Mouse (Mus musculus) CD8-positive naive resting alpha-beta T cell, adult 2 months (primary cell): ENCODE data around the gene Gm9918.

Experiments
- DNase-seq, 2 experiments: peaks; one replicate each; pipeline ENCODE4 v3.0.0; 2022; ENCODE audit warnings: low read depth in 2 of 2, low spot score in 2 of 2

The Gm9918 gene

DNA sequence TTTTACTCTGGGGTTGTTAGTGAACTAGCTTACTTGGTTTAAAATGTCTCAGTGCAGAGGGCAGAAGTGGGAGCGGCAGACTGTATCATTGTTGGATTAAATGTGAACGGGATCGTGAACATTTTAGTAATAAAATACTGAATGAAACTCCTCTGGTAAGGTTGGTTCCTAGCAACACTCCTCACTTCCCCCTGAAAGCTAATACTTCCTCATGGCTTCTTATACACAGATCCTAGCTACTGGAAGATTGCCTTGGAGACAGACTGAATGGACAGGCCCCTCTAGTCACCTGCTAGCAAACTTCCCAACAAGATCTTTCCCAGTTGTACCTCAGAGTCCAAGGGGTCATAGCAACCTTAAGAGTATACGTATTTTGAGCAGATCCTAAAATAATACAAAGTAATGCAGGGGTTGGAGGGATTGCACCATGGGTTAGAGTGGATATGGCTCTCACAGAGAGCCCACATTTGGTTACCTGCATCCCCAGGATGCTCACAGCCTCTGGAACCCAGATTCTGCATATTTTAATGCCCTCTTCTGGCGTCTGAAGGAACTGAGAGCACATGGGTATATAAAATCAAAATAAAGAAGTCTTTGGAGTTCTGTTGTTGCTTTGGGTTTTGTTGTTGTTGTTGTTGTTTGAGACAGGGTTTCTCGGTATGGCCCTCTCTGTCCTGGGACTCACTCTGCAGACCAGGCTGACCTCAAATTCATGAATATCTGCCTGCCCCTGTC is 3.8 kb downstream of the Gm9918 start:
- no peak for DNase-seq

DNA sequence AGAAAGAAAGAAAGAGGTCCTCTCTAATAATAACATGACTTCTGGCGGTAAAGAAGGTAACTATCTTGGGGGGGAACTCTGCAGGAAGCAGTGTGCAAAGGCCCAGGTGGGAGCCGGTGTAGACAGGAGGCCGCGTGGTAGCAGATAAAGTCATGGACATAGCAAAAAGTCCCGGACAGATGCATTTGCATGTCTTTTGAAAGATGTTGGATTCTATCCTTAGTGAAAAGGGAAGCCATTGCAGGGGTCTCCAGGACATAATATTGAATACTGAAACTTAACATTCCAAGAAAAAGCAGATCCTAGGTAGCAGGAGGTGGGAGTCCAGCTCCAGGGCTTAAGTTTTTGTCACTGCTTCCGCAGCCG is 8.3 kb downstream of the Gm9918 start:
- DNase-seq = no peak

DNA sequence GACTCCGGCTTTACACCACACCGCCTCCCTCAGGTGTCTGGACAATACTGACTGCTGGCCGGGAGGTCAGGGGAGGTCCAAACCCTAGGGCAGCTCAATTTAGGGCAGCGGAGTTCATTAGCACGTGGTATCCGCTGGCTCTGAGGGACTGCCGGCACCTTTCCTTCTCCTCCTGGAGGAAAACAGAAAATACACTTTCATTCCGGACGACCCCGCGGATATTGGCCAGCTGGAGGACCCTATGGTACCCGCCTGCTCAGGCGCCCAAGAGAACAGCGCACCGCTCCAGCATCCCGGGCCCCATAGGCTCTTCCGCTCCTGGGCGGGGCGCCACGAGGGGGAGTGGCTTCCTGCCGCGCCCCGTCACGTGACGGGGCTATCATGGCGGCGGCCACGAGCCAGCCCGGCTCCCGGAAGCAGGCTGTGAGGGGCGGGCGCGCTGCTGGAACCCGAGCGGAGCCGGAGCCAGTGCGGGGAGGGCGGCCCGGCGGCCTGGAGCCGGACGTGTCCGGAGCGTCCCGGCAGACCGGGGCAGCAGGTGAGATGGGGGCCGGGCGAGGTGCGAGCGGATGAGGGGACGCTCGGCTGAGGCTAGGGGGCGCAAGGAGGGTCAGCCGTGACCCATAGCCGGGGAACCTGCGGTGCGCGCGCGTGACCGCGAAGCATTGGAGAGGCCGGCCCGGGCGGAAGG is 8.9 kb downstream of the Gm9918 start, which contains the start of gene Mfsd5:
Gene Mfsd5 (plus strand): TSS at position 363 of the 691 bp plus-strand sequence.
- peak; percentile 67 to 76 for DNase-seq

DNA sequence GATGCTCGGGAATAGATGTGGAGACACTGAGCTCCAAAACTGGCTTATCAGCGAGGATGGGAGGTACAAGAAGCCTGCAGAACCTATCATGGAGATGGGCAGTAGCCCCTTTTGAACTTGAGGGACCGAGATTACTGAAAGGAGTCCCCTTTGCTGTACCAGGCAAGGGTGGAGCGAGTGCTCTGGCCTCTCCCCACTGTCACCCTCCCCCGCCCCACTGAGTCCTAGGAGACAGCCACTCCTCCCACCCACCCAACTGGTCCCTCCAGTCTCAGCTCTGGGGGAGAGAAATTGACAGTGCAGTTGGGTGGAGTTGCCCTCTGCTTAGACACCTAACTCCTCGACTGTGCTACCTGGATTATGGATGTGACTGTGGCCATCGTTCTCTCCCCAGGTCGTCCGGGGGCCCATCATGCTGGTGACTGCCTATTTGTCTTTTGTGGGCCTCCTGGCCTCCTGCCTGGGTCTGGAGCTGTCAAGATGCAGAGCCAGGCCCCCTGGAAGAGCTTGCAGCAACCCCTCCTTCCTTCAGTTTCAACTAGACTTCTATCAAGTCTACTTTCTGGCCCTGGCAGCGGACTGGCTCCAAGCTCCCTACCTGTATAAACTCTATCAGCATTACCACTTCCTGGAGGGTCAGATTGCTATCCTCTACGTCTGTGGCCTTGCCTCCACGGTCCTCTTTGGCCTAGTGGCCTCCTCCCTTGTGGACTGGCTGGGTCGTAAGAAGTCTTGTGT is 9.6 kb downstream of the Gm9918 start:
- no peak for DNase-seq

DNA sequence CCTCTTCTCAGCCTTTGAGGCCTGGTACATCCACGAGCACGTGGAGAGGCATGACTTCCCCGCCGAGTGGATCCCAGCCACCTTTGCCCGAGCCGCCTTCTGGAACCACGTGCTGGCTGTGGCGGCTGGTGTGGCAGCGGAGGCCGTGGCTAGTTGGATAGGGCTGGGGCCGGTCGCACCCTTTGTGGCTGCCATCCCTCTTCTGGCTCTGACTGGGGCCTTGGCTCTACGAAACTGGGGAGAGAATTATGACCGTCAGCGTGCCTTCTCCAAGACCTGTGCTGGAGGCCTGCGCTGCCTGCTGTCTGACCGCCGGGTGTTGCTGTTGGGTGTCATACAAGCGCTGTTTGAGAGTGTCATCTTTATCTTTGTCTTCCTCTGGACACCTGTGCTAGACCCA is 10.3 kb downstream of the Gm9918 start:
- no peak for DNase-seq

DNA sequence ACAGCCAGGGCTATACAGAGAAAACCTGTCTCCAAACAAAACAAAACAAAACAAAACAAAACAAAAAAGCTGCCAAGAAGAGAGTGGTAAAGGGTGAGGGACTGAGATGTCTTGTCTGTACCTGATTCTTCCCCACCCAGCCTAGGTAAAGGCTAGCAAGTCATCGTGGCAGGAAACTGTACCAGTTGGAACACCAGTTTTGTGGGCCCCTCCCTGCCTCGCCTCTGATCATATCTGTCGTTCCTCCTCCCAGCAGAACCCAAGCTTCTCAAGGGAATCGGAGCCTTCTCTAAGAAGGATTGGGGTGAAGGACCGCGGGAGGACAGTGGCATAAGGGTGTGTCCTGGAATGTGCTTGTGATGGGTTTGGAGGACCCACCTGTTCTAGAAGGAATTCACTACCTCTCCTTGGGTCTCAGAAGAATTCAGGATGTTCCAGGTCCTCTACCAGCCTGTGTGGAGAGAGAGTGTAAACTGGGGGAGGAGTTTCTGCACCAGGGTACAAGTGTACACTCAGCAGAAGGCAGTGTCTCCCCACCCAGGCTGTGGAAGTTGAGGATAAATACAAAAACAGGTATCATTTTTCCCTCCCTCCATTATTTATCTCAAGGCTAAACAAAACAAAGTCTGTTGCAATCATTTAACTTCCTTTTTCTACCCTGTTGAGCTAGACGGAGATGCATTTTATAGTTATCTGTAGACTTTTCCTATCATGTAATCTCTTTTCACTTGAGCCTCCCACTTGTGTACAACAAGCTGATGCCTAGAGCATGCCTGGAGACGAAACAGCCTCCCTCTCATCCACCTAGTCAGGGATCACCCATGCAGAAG is 12.3 kb downstream of the Gm9918 start:
- DNase-seq = no peak

DNA sequence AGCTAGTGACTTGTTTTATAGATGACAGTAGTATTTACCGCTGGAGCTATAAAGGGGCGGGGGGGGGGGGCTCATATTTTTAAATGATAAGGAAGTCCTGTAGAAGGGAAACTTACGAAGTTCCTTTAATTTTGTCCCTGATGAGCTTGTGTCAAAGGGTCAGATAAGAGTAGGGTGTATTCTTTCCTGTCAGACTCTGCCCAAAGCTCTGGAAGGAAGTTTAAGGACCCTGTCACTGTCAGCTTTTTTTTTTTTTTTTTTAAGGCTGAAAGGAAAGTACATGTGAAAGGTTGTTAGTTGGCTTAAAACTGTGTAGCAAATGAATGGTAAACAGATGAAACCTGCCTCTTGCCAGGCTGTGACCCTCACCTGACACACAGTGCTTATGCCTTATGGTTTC is 13.3 kb downstream of the Gm9918 start:
- DNase-seq = no peak

DNA sequence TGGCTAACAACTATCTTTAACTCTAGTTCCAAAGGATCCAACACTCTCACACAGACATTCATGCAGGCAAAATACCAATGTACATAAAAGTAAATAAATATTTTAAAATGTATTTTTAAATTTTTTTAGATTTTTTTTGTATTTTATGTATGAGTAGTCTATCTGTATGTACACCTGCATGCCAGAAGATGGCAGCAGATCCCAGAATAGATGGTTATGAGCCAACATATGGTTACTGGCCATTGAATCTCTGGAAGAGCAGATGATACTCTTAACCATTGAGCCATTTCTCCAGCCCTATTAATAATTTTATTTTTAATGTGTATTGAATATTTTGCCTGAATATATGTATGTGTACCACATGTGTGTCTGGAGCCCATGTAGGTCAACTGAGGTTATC is 17.0 kb downstream of the Gm9918 start:
- DNase-seq = peak in 1 of 2 experiments; percentile 56

DNA sequence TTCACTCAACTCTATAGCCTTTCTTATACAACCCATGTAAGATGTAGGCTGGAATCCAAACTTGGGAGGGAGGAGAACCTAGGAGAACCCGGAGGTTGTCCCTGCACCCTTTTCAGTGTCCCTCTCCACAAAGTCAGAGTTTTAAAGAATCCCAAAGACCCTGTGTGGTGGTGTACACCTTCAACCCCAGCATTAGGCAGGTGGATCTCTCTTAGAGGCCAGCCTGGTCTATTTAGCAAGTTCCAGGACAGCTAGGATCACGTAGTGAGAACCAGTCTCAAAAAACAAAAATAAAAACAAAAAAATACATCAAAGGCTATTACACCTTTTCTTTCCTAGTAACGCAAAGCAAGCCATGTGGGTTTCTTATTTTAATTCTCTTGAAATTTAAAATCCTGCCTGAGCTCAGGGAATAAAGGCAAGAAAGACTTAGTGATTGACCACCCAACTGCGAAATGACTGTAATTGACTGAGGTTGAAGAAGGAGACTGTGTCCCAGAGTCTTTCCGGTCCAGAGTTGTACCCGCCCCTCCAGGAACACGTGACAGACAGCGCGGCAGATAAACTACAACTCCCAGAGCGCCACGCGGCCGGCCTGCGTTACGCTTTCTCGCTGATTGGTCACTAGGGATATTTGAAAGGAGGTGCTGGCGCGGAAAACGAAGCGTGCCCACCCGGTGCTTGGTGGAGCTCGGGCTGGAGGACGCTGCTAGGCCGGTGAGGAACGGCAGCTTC is 25.4 kb downstream of the Gm9918 start, which contains the start of gene Espl1:
Gene Espl1 (plus strand): TSS at position 634 of the 735 bp plus-strand sequence.
- DNase-seq = peak; percentile 89 to 94

DNA sequence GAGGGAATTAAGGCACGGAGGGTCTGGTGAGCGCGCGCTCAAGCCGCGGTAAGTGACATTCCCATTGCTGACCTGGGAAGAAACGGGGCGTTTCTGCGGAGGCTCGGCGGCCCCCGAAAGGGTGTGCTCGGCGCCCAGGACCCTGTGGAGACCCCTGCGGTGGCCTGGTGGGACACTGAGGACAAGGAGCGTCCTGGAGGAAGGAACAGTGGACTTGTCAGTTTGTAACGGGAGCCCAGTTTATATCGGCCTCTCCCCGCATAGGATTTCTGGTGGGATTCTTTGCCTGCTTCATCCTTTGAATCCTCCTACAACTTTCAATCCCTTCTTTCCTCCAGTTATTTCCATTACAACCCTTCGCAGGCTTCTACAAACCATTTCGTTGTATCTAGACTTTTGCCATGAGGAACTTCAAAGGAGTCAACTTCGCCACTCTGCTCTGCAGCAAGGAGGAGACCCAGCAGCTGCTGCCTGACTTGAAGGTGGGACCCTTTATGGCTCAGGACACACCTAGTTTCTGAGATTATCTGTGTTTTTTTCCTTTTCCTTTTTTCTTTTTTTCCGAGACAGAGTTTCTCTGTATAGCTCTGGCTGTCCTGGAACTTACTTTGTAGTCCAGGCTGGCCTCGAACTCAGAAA is 26.1 kb downstream of the Gm9918 start:
- DNase-seq = no peak

DNA sequence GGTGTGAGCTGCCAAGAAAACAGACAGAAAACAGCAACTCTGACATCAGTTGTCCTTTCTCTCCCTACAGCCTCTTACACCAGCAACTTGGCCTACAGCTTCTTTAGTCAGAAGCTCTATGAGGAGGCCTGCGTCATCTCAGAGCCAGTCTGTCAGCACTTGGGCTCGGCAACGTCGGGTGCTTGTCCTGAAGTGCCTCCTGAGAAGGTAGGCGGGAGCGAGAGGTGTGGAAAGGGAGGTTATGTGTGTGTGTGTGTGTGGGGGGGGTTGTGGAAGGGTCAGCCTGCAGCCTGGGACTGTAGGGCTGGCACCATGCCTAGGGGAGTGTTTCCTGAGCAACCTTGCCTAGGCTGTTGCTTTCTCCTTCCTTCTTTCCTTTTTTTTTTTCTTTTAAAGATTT is 32.2 kb downstream of the Gm9918 start:
- no peak for DNase-seq

DNA sequence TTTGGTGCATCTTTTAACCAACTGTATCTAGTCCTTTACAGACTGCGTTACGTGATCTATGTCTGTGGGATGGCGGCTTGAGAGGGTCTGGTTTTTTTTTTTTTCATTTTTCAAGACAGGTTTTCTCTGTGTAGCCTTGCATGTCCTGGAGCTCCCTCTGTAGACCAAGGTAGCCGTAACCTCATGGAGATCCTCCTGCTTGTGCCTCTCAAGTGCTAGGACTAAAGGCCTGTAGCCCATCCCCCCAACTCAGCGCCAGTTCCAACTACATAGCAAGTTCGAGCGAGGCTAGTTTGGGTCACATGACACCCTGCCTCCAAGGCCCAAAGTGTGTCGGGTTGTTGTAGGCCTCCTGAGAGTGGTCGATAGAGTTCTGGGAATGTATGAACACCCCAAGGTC is 38.4 kb downstream of the Gm9918 start:
- no peak for DNase-seq

DNA sequence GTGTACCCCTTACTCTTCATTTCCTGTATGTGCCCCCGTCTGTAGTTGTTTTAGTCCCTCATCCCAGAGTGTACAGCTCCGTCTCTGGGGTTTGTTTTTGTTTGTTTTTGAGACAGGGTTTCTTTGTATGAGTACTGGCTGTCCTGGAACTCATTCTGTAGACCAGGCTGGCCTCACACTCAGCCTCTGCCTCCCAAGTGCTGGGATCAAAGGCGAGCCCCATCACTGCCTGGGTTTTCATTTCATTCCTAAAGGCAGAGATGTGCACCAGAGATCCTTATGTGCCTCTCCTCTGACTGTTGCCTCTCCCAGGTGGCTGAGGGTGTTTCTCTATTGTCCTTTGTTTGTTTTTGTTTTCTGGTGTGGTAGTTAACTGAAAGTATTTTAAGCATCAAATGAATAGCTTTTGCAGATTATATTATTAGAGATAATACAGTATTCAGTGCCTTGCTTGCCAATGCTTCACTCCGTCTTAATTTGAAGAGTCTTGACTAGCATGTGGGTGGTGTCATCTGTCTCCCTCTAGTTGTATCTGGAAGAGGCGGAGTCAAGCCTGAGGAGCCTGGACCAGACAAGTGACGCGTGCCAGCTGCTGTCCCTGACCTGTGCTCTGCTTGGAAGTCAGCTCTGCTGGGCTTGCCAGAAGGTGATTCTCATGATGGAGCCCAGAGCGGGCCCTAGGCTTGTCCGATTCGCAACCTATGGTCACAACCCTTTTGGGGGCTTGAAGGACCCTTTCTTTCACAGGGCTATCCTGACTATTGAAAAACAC is 39.9 kb downstream of the Gm9918 start:
- DNase-seq = no peak

DNA sequence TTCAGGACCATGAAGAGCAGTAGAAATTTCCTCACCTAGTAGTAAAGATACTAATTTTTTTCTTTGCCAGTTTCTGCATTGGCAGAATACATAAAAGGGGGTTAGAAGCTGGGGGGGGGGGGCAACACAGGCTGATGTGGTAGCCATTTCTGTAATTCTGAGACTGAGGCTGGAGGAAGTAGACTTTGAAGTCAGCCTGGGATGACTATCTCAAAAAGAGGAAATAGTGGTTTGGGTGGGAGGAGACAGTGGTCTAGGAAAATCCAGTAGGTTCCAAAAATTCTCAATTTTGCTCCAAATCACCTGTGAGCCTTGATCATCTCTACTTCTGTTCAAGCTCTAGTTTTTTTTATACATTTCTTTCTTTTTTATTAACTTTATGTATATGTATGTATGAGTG is 41.1 kb downstream of the Gm9918 start:
- no peak for DNase-seq

DNA sequence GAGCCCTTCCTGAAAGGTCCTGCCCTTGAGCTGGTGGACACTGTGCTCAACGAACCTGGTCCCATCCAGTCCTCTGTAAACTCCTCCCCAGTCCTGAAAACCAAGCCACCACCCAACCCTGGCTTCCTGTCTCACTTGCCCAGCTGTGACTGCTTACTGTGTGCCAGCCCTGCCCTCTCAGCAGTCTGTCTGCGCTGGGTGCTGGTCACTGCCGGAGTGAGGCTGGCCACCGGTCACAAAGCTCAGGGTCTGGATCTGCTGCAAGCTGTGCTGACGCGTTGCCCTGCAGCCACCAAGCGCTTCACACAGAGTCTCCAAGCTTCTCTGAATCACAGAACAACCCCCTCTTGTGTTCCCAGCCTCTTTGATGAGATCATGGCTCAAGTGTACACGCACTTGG is 44.9 kb downstream of the Gm9918 start:
- DNase-seq = no peak

DNA sequence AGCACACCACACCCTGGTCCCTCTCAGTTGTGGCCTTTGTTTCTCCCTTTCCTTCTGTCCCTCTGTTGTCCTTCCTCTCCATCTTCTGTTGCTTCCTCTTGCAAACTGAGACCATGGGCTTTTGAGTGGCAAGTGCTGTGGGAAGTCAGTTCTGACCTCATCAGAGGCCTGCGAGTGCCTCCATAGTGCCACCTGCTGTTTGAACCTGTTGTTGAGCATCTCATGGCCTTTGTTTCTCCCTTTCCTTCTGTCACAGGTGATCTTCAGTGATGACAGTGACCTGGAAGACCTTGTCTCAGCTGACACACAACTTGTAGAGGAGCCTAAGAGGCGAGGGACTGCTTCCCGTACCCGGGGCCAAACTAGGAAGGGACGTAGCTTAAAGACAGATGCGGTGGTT is 45.9 kb downstream of the Gm9918 start:
- peak; percentile 59 to 73 for DNase-seq
